Mouse (Mus musculus) MEL (cell line): ENCODE results near the gene Rpl37. TPM values are rescaled to one million over a fixed set of nuclear protein-coding genes. Genes with fewer than 3 reads are reported as not detected.

Experiments used
- DNase-seq: peaks from one replicate; pipeline ENCODE4 v3.0.0; 2011; ENCODE audit warnings: low read depth, low spot score
- H3K27ac ChIP-seq: 2 replicates; pipeline ENCODE4 v1.5.1; 2012; ENCODE audit warnings: low read depth, mild to moderate bottlenecking, control low read depth, low read length, moderate library complexity; ENCODE audit not compliant: control insufficient read depth
- H3K27me3 ChIP-seq, 2 experiments: fragments of 150-350 bp in 1 of 2; sonication (generic) in 1 of 2; 2 replicates each; pipeline ENCODE4 v1.6.1; 2012; ENCODE audit warnings: low read length in 2 of 2, mild to moderate bottlenecking in 2 of 2, improper control_type of control experiment in 1 of 2, moderate library complexity in 1 of 2; ENCODE audit not compliant: insufficient read depth in 2 of 2, control insufficient read depth in 1 of 2
- H3K36me3 ChIP-seq, 2 experiments: 2 replicates each; pipeline ENCODE4 v1.6.1; 2012 to 2014; ENCODE audit warnings: low read length in 2 of 2, improper control_type of control experiment in 1 of 2, inconsistent platforms in 1 of 2, mild to moderate bottlenecking in 1 of 2; ENCODE audit not compliant: insufficient read depth in 2 of 2, control insufficient read depth in 1 of 2
- H3K4me1 ChIP-seq, 2 experiments: fragments of 150-350 bp in 1 of 2; sonication (generic) in 1 of 2; 2 replicates each; pipeline ENCODE4 v1.6.1; 2012; ENCODE audit warnings: low read length in 2 of 2, improper control_type of control experiment in 1 of 2, mild to moderate bottlenecking in 1 of 2; ENCODE audit not compliant: insufficient read depth in 2 of 2, control insufficient read depth in 1 of 2
- H3K4me3 ChIP-seq, 2 experiments: fragments of 150-350 bp in 1 of 2; sonication (generic) in 1 of 2; 2 replicates each; pipeline ENCODE4 v1.5.1; 2012; ENCODE audit warnings: low read depth in 2 of 2, low read length in 2 of 2, mild to moderate bottlenecking in 2 of 2, moderate library complexity in 2 of 2, control low read depth in 1 of 2, improper control_type of control experiment in 1 of 2; ENCODE audit not compliant: control insufficient read depth in 1 of 2, insufficient read depth in 1 of 2
- H3K79me2 ChIP-seq: 2 replicates; pipeline ENCODE4 v1.6.1; 2012; ENCODE audit warnings: mild to moderate bottlenecking, low read length, moderate library complexity; ENCODE audit not compliant: control insufficient read depth, poor library complexity, insufficient read depth
- H3K9ac ChIP-seq: 2 replicates; pipeline ENCODE4 v1.6.1; 2012; ENCODE audit warnings: low read depth, mild to moderate bottlenecking, control low read depth, low read length, moderate library complexity; ENCODE audit not compliant: control insufficient read depth, poor library complexity, severe bottlenecking
- H3K9me3 ChIP-seq: fragments of 150-350 bp; sonication (generic); replicated peaks from 2 replicates; pipeline ENCODE4 v1.6.1; 2012; ENCODE audit warnings: mild to moderate bottlenecking, low read length, improper control_type of control experiment, moderate library complexity; ENCODE audit not compliant: insufficient read depth
- CHD2 ChIP-seq: IDR thresholded peaks from 2 replicates; pipeline ENCODE4 v1.6.1; 2011; ENCODE audit warnings: low read length, improper control_type of control experiment
- ELF1 ChIP-seq: IDR thresholded peaks from 2 replicates; pipeline ENCODE4 v1.6.1; 2014; ENCODE audit warnings: low read depth, mild to moderate bottlenecking, inconsistent platforms, low read length, improper control_type of control experiment, moderate library complexity
- EP300 ChIP-seq, 2 experiments: IDR thresholded peaks; 2 replicates each; pipeline ENCODE4 v1.6.1; 2011; ENCODE audit warnings: improper control_type of control experiment in 2 of 2, low read length in 2 of 2, low read depth in 1 of 2, mild to moderate bottlenecking in 1 of 2
- ETS1 ChIP-seq: IDR thresholded peaks from 2 replicates; pipeline ENCODE4 v1.6.1; 2012; ENCODE audit warnings: low read depth, mild to moderate bottlenecking, inconsistent platforms, low read length, improper control_type of control experiment, moderate library complexity
- GABPA ChIP-seq: IDR thresholded peaks from 2 replicates; pipeline ENCODE4 v1.6.1; 2012; ENCODE audit warnings: low read depth, mild to moderate bottlenecking, inconsistent platforms, low read length, improper control_type of control experiment, moderate library complexity
- GATA1 ChIP-seq: IDR thresholded peaks from 2 replicates; pipeline ENCODE4 v1.6.1; 2011; ENCODE audit warnings: low read depth, low read length, improper control_type of control experiment
- MAFK ChIP-seq: IDR thresholded peaks from 2 replicates; pipeline ENCODE4 v1.6.1; 2011; ENCODE audit warnings: low read depth, mild to moderate bottlenecking, low read length, improper control_type of control experiment, borderline replicate concordance
- MAX ChIP-seq: IDR thresholded peaks from 2 replicates; pipeline ENCODE4 v1.6.1; 2011; ENCODE audit warnings: low read length, improper control_type of control experiment
- MYC ChIP-seq: IDR thresholded peaks from 2 replicates; pipeline ENCODE4 v1.6.1; 2011; ENCODE audit warnings: low read depth, mild to moderate bottlenecking, low read length, improper control_type of control experiment, moderate library complexity
- NELFE ChIP-seq: IDR thresholded peaks from 2 replicates; pipeline ENCODE4 v1.6.1; 2011; ENCODE audit warnings: low read depth, low read length, improper control_type of control experiment
- POLR2A ChIP-seq, 2 experiments: IDR thresholded peaks; 2 replicates each; pipeline ENCODE4 v1.6.1; 2011 to 2012; ENCODE audit warnings: low read length in 2 of 2, mild to moderate bottlenecking in 2 of 2, control low read depth in 1 of 2, improper control_type of control experiment in 1 of 2, low read depth in 1 of 2, moderate library complexity in 1 of 2; ENCODE audit not compliant: control insufficient read depth in 1 of 2, insufficient read depth in 1 of 2, poor library complexity in 1 of 2
- POLR2AphosphoS5 ChIP-seq: IDR thresholded peaks from 2 replicates; pipeline ENCODE4 v1.6.1; 2012; ENCODE audit warnings: low read depth, borderline replicate concordance, mild to moderate bottlenecking, inconsistent platforms, low read length, moderate library complexity, mixed read lengths
- RAD21 ChIP-seq: IDR thresholded peaks from 2 replicates; pipeline ENCODE4 v1.6.1; 2011; ENCODE audit warnings: mild to moderate bottlenecking, low read depth, low read length, improper control_type of control experiment
- TBP ChIP-seq: IDR thresholded peaks from 2 replicates; pipeline ENCODE4 v1.8.0; 2011; ENCODE audit warnings: low read depth, low read length, improper control_type of control experiment
- UBTF ChIP-seq: IDR thresholded peaks from 2 replicates; pipeline ENCODE4 v1.6.1; 2012; ENCODE audit warnings: low read depth, mild to moderate bottlenecking, inconsistent platforms, low read length, improper control_type of control experiment, moderate library complexity, borderline replicate concordance; ENCODE audit not compliant: insufficient read depth
- ZC3H11A ChIP-seq: IDR thresholded peaks from 2 replicates; pipeline ENCODE4 v1.6.1; 2012; ENCODE audit warnings: low read depth, mild to moderate bottlenecking, inconsistent platforms, low read length, improper control_type of control experiment
- ZKSCAN1 ChIP-seq: IDR thresholded peaks from 2 replicates; pipeline ENCODE4 v1.6.1; 2012; ENCODE audit warnings: low read depth, mild to moderate bottlenecking, inconsistent platforms, low read length, improper control_type of control experiment, moderate library complexity
- ZNF384 ChIP-seq: IDR thresholded peaks from 2 replicates; pipeline ENCODE4 v1.6.1; 2012; ENCODE audit warnings: low read depth, mild to moderate bottlenecking, inconsistent platforms, low read length, improper control_type of control experiment
- polyA plus RNA-seq, 2 experiments: library from polyadenylated mRNA; stranded (reverse) in 1 of 2; unstranded in 1 of 2; fragments of >175 nt in 1 of 2; fragments of >200 nt in 1 of 2; gene quantifications; 2 replicates each; pipeline versions ENCODE4 v1.2.1 to v1.2.4; 2012; ENCODE audit warnings: low replicate concordance in 2 of 2, low read depth in 1 of 2; ENCODE audit not compliant: insufficient read length in 2 of 2, insufficient read depth in 1 of 2, missing spikeins in 1 of 2
- total RNA-seq: library from RNA; depleted of rRNA; stranded (reverse); fragments of 300-350 nt; gene quantifications from 2 replicates; pipeline ENCODE4 v1.2.3, GENCODE M21; 2012

Rpl37 gene
- total and polyA plus RNA-seq, 3 experiments: 923 to 1,669 (median 1,012) TPM

GRCm38 (mm10) chr15:5144021-5144778 is 27.8 kb downstream of the Rpl37 start (continued):
- TF ChIP-seq GABPA (no peak), ZKSCAN1 (no peak), CHD2 (no peak), ELF1 (no peak), POLR2AphosphoS5 (no peak)

- H3K9ac ChIP-seq: peak overlapping the region; percentile 47
- H3K27ac ChIP-seq: peak overlapping the region; percentile 21; the same call in 1 of the 2 replicates
- H3K9me3 ChIP-seq: no peaks in the 10 kb centered on the region
- peak overlapping the region; percentile 34 to 77 for H3K4me3 ChIP-seq
- peaks cover 0 to 24% of the 10 kb centered on the region in 2 experiments; a peak in 2 of 4 replicates for H3K36me3 ChIP-seq
- no peaks in the 10 kb centered on the region for H3K27me3 ChIP-seq
- DNase-seq: peak; percentile 57
- TF ChIP-seq UBTF (no peak), RAD21 (no peak), MAFK (no peak), ZC3H11A (no peak), NELFE (no peak), GATA1 (no peak)
- H3K79me2 ChIP-seq: peaks cover 56% of the 10 kb centered on the region
- H3K4me1 ChIP-seq: peaks cover 12 to 19% of the 10 kb centered on the region in 2 experiments
These were observed 28.9 kb downstream of the Rpl37 start for GRCm38 (mm10) chr15:5145196-5145945.

GRCm38 (mm10) chr15:5149187-5149586 is 32.7 kb downstream of the Rpl37 start:
- TF ChIP-seq GATA1 (no peak), ETS1 (no peak), MAX (no peak), ZNF384 (no peak), TBP (no peak), ELF1 (no peak), CHD2 (no peak), ZKSCAN1 (no peak), EP300 (IDR thresholded peaks at IDR 0.05; ENCODE audit: low read depth in 1 of 2, low read length in 2 of 2) (no peak), MYC (no peak), POLR2A (IDR thresholded peaks at IDR 0.05; ENCODE audit: control insufficient read depth in 1 of 2, insufficient read depth in 1 of 2, low read depth in 1 of 2, low read length in 2 of 2, poor library complexity in 1 of 2) (no peak)
- Histone ChIP-seq H3K9me3 (no peaks in the 10 kb centered on the region), H3K4me3 (no peak overlapping the region), H3K36me3 (peaks cover 2 to 12% of the 10 kb centered on the region in 2 experiments), H3K4me1 (peaks cover 0 to 9% of the 10 kb centered on the region in 2 experiments; a peak in 3 of 4 replicates), H3K27ac (no peak overlapping the region), H3K9ac (no peak overlapping the region), H3K79me2 (peaks cover 72% of the 10 kb centered on the region), H3K27me3 (no peaks in the 10 kb centered on the region)
- DNase-seq: no peak
